Mouse (Mus musculus): Measurements from ENCODE around the gene Gm438.
"Not testable (repeated sequence)": the region's sequence is repeated elsewhere in the genome, so short reads cannot be mapped to it uniquely, and the experiment has no call there.

The Gm438 gene

DNA sequence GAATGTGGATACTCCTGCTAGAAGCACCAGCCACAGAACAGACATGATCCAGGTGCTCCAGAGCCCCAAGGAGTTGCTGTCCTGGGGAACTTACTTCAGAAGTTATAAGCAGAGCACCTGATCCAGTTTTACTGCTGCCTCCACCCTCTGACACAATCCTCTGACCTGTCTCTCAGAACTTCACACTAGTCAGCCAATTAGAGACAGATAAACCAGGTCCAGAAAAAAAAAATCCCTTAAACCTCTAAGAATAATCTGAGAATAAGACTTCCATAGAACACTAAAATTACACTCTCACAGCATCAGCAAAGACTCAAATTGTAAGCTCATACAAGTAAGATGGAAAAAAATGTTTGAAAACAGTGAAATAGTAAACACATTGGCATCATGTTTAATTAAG is at the start of gene Gm438:
Gene Gm438 (minus strand): TSS at position 101 of the 400 bp plus-strand sequence.
- no peak for DNase-seq (ENCODE audit: low read depth, low spot score)

DNA sequence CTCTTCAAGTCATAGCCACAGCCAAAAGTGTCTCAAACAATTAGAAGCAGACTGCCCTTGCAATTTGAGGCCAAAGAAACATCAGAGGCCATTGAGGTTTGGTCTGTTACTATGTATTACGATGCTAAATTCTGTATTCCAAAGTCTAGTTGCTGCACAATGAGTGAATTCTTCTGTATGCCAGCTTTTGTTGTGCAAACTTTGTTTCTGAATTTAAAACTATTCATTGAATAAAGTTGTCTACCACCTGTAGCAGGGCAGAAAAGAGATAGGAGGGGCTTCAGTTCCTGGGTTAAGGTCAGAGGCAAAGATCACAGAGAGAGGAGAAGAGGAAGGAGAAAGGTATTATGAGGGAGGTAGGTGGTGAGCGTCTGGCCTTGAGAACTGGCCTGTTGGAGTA is 38.3 kb upstream of the Gm438 start:
- DNase-seq (ENCODE audit: low read depth, low spot score): no peak

DNA sequence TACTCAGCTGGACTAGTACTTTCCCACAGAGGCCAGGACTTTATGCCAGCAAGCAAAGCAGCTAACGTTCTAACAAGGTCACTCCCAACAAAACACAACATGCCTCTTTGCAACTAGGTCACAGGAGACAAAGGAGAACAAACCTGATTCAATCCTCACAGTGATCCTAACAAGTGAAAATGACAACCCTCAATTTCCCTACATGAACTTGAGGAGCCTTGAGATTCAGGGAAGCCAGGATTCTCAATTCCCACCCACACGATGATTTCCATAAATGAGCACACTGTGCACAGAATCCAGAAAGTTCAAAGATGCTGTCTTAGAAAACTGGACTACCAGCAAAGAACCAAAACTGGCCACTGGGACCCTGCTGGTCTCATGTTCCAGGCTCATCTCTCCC is 37.6 kb upstream of the Gm438 start:
- no peak for DNase-seq (ENCODE audit: low read depth, low spot score)

DNA sequence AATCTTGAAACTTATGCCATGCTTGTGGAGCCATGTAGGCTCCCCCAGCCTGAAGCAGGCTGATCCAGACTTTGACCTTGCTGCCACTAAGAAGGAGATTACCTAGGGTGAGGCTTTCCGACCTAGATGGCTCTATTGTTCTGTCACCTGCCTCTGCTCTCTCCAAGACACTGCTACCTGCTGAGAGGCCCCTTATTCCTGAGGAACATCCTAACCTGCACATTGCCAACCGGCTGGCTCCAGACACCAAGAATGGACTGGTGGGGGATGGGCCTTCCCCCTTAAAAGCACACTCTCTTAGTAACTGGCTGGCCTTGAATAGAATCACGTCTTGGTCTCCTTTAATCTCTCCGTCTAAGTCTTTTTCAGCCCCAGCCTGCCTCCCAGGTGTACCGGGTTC is 20.8 kb upstream of the Gm438 start:
- not testable (repeated sequence) for DNase-seq (ENCODE audit: low read depth, low spot score)

DNA sequence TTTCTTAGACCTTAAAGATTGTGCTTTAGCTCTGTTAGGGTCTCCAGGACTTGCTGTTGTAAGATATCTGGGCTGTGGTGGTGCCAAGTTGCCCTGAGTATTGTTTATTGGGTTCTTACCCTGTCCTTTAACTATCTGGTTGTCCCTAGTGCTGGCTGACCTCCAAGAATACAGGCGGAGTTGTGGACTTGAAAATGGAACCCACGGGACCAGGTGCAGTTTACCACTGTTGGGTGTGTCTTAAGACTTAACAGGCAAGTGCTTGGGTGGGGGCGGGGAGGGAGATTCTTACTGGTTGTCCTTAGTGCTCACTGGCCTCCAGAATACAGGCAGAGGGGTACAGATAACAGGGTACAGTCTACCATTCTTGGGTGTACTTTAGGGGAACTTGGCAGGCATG is 17.2 kb upstream of the Gm438 start:
- no peak for DNase-seq (ENCODE audit: low read depth, low spot score)

DNA sequence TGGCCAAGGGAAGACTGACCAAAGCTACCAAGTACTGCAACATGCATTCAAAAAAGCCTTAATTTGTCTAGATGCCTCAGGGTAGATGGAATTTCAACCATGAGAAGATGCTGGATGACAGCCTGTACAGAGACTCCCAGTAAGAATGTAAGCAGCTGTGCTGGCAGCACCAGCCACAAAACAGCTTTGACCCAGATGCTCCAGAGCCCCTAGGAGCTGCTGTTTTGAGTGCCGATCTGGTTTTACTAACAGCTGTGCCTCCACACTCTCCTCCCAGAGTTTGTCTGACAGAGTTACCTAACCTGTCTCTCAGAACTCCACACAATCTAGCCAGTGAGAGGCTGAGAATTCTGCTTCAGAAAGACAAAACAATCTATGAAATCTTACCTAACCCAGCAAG is 3.8 kb upstream of the Gm438 start:
- no peak for DNase-seq (ENCODE audit: low read depth, low spot score)

DNA sequence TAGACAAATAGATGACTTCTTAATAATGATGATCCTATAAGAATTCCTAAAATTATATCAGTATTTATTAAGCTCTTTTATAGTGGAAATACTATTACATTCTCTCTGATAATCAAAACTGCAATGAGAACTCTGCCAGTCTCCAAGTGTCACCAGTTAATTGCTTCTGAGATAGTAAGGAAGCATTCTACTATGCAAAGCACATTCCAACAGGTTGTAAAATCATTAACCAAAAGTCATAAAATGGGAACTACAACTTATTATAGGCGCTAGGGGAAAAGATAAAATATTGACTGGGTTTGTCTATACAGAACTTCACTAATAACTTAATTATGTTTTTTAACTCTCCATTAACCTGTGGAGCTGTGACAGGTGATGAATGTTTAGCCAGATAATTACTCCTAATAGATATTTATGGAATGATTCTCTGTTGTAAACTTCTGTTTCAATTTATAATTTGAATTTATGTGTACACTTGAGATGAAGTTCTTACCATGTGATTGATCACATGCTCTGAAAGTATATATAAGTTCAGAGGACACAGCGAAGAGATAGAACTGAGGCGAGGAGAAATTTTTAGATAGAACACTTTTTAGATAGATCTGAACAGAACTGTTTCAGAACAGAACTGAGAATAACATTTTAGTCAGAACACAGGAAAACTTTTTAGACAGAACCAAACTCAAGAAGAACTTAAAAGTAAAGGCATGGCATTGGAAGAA is 3.7 kb downstream of the Gm438 start:
- no peak for DNase-seq (ENCODE audit: low read depth, low spot score)

DNA sequence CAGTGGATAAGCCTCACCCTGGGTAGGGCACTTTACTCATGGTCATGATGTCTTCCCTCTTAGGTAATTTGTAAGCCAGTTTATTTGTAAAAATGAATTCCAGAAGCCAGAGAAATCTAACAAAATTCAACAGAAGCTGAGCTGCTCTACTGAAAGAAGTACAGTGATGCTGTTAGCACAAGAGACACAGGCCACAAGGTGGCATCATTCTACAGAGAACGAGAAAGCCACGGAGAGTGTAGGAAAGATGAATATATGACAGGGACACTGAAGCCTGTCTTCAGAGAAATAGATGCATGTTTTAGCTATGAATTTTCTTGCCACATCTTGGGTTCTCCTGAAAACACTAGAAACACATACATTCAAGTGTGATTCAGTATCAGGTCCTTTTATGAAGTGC is 20.7 kb downstream of the Gm438 start:
- DNase-seq (ENCODE audit: low read depth, low spot score): peak; percentile 27

DNA sequence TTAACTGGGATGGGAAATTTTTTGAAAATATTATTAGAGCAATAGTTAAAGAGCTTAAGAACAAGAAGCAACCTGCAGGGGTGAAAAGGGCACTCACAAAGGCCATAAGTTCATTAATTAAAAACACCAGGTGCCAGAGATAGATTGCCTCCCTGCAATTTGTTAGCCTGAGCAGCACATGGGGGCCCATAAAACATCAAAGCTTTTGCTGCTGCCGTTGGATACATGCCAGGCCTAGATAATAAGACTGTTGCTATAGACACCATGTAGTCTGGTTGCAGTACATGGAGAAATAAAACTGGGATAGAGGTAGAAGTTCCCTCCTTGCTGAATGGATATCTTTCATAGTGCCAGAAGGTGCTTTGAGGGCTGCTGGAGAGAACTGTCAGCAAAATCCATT is 37.2 kb downstream of the Gm438 start:
- DNase-seq (ENCODE audit: low read depth, low spot score): no peak

Measured in CD4-positive, CD25-positive, alpha-beta regulatory T cell, adult 2 months (primary cell).